Mouse (Mus musculus): ENCODE measurements around the gene Gm11116. TPM values are rescaled to one million over a fixed set of nuclear protein-coding genes. Genes with fewer than 3 reads are reported as not detected.
"Not testable (repeated sequence)": the region's sequence is repeated elsewhere in the genome, so short reads cannot be mapped to it uniquely, and the experiment has no call there.

Gm11116 gene
- not detected for total RNA-seq (2018; cell fraction: chromatin; rRNA removed)
- total RNA-seq (2018; cell fraction: cytosol; rRNA removed), result not detected
- not detected for total RNA-seq (2018; cell fraction: nucleus; rRNA removed)
- polyA plus RNA-seq (2018), result not detected in 3 replicates

DNA sequence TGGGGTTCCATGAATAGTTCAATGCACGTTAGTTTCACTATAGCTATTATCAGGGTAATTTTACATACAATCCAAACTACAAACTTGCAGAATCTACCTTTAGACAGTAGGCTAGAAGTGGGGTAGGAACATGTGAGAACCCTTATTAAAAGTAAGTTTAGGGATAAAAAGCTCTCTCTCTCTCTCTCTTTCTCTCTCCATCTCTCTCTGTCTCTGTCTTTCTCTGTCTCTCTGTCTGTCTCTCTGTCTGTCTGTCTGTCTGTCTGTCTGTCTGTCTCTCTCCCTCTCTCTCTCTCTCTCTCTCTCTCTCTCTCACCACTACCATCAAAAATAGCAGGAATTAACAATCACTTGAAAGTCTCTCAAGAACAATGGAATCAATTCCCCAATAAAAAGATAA, at the start of gene Gm11116:
TSS of gene Gm11116 (minus strand) at position 101 of the 400 bp plus-strand sequence.
- no peak within 1 kb of the TSS for H3K27ac ChIP-seq
- WGBS (ENCODE audit: missing documents), result 73% methylated on average over 1 of the region's 1 CpGs

DNA sequence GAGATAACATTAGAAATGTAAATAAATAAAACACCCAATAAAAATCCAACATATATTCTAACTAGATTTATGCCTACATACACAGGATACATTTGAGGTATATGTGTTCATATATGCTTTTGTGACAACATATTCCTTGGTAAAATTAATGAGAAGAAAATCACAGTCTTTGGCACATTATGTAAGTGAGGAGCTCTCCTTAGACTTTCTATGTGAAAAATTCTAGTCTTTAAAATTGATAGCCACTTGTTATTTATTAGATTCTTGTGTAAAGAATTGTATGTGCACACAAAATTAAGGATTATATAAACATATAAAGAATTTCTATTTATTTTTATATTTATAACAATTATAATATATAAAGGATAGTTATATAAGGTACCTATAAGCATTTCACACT, 42.7 kb upstream of the Gm11116 start, which contains the start of gene Gm11115:
TSS of gene Gm11115 (minus strand) at position 101 of the 400 bp plus-strand sequence.
- no peak within 1 kb of the TSS for H3K4me3 ChIP-seq (ENCODE audit: inconsistent target)
- no peak within 1 kb of the TSS for H3K27ac ChIP-seq
- no peaks in the 10 kb centered on the region for H3K36me3 ChIP-seq (ENCODE audit: inconsistent target)
- no peaks in the 10 kb centered on the region for H3K79me2 ChIP-seq (ENCODE audit: inconsistent target)

More for the DNA sequence above, at the start of gene Gm11116:
- H3K36me3 ChIP-seq (ENCODE audit: inconsistent target), result no peaks in the 10 kb centered on the region
- no peak within 1 kb of the TSS for H3K4me3 ChIP-seq (ENCODE audit: inconsistent target)
- no peaks in the 10 kb centered on the region for H3K79me2 ChIP-seq (ENCODE audit: inconsistent target)

DNA sequence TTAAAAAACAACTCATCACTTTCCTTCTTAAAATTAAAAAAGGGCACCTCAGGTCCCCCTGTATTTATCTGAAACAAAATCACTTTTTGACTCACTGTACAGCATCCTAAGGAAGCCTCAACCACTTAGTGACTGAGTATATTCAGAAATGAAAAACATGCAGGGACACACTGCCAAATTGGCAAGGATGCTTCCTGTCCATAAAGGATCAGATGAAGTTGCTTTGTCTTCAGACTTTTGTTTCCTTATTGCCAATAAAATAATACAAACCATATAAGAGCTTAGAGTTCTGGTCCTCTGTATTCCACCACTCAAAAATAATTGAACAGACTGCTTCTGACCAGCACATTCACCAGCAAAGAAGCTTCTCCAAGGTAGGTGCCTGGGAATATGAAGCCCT, 25.1 kb downstream of the Gm11116 start, which contains the start of gene Smr2:
TSS of gene Smr2 (plus strand) at position 301 of the 400 bp plus-strand sequence.
- H3K4me3 ChIP-seq (ENCODE audit: inconsistent target); H3K36me3 ChIP-seq (ENCODE audit: inconsistent target); H3K27ac ChIP-seq; H3K79me2 ChIP-seq (ENCODE audit: inconsistent target): not testable (repeated sequence)

Other genes starting within 250 kb of the Gm11116 start
- gene Odam, start 226.5 kb downstream of the Gm11116 start, polyA plus RNA-seq (2018), result not detected in 3 replicates
- not detected in 3 replicates for gene Csn3, start 186.0 kb downstream of the Gm11116 start, polyA plus RNA-seq (2018)
- gene 2310003L06Rik, start 142.1 kb downstream of the Gm11116 start, polyA plus RNA-seq (2018), result not detected in 3 replicates
- gene Gm28434, start 142.0 kb downstream of the Gm11116 start, polyA plus RNA-seq (2018), result not detected in 3 replicates
- gene Cabs1, start 132.1 kb downstream of the Gm11116 start, polyA plus RNA-seq (2018), result not detected in 3 replicates
- not detected in 3 replicates for gene Smr3a, start 109.0 kb downstream of the Gm11116 start, polyA plus RNA-seq (2018)
- gene Smr2, start 25.0 kb downstream of the Gm11116 start, polyA plus RNA-seq (2018), result not detected in 3 replicates
- gene Gm11115, start 42.6 kb upstream of the Gm11116 start, polyA plus RNA-seq (2018), result not detected in 3 replicates
- gene Gm7714, start 157.4 kb upstream of the Gm11116 start, polyA plus RNA-seq (2018), result not detected in 3 replicates
- gene Prol1, start 205.8 kb upstream of the Gm11116 start, polyA plus RNA-seq (2018), result not detected in 3 replicates